Mouse (Mus musculus) C2C12 (cell line): ENCODE measurements around the gene Pou2f3.

Source experiments
- CTCF ChIP-seq: IDR thresholded peaks from one replicate; pipeline ENCODE4 v1.5.1; 2011; ENCODE audit not compliant: control insufficient read depth, insufficient read depth, insufficient read length
- USF1 ChIP-seq: IDR thresholded peaks from one replicate; pipeline ENCODE4 v1.6.1; 2011; ENCODE audit warnings: low read depth, mild to moderate bottlenecking, control low read depth, moderate library complexity

DNA sequence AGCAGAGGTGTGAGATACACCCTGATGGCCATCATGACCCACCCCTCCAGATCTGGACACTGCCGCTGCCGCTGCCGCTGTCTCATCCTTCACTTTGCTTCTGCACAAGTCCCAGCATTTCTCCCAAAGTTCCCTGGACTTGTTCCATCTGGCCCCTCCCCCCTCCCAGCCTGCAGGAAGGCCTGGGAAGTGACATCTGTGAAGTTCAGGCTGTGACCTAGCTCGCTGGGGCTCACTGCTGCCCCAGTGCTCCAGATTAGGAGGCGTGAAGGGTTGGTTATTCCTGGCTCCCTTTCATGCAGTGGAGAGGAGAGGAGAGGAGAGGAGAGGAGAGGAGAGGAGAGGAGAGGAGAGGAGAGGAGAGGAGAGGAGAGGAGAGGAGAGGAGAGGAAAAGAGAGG, 30.6 kb downstream of the Pou2f3 start:
- TF ChIP-seq CTCF (no peak), USF1 (no peak)
